Mouse (Mus musculus): ENCODE measurements around the gene Arl5c.

DNA sequence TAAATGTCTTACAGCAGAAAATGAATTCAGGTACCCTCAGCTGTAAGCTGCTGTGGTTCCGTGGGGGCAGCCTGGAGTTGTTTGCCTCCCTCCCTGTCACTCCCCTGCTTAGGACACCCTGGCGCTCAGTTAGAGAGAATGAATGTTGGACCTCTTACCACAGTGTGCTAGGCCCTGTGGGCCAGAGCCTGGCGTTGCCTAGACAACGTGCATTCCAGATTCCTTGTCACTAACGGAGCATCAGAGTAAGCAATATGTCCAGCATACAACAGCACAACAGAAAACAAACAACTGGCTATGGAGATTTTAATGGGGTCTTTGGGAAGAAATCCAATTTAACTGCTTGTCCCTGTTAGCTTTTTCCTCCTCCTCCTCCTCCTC lies 36.7 kb downstream of the Arl5c start:
- no peak for TF ChIP-seq POLR2A (IDR thresholded peaks at IDR 0.05; ENCODE audit: extremely low read depth, insufficient read depth, low read length)
- no peak for TF ChIP-seq CTCF (IDR thresholded peaks at IDR 0.05; ENCODE audit: low read depth, low read length)
